Mouse (Mus musculus): ENCODE results near the gene Vgll3.

- TF ChIP-seq CTCF (IDR thresholded peaks at IDR 0.05; ENCODE audit: low read depth) (no peak), EP300 (IDR thresholded peaks at IDR 0.05; ENCODE audit: low read depth) (no peak)
Measured at GRCm38 (mm10) chr16:65820803-65821202, 5.7 kb downstream of the Vgll3 start.

Measured in liver, embryonic 14.5 days (tissue).